3 mouse cellular contexts compared by ENCODE assay signal in the genomic region with DNA sequence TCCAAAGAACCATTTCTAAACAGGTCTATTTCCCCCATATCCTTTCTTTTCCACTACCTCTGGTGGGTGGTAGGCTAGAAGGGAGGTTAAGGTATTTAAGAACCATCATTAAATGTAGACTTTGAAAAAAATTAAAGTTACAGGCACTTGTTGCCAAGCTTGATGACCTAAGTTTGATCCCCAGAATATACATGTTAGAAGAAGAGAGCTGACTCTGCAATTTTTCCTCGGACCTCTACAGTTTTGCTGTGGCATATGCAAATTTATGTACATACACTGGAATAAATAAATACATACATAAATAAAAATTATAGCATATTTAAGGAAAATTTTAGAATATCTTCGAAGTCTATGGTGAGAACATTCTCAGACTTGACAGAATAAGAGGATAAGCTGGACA.
TF ChIP-seq lines count a peak whose summit lies in the region.

No protein-coding gene starts in this region.

TF ChIP-seq in CH12.LX, 34 proteins besides CTCF, POLR2A, EP300 and RAD21:
- TF ChIP-seq JUND (conservative IDR thresholded peaks at IDR 0.05; ENCODE audit: low read depth, low read length) (no peak), MEF2A (IDR thresholded peaks at IDR 0.05; ENCODE audit: borderline replicate concordance, low read depth, low read length) (no peak), JUN (IDR thresholded peaks at IDR 0.05; ENCODE audit: insufficient read depth, low read depth, low read length) (no peak), MAFK (IDR thresholded peaks at IDR 0.05; ENCODE audit: insufficient replicate concordance, low read length) (peak; percentile 68; the same call in 1 of the 2 replicates), TBP (conservative IDR thresholded peaks at IDR 0.05; ENCODE audit: low read depth, low read length) (no peak), ZC3H11A (IDR thresholded peaks at IDR 0.05; ENCODE audit: low read depth, low read length) (no peak), PAX5 (IDR thresholded peaks at IDR 0.05; ENCODE audit: low read length) (no peak)
TF ChIP-seq in CH12.LX: peak in this region for 1.

TF ChIP-seq in ES-E14, 5 proteins besides CTCF, POLR2A, EP300 and RAD21:
- TF ChIP-seq ZC3H11A (IDR thresholded peaks at IDR 0.05; ENCODE audit: borderline replicate concordance, low read depth, low read length) (no peak), ZNF384 (IDR thresholded peaks at IDR 0.05; ENCODE audit: low read depth, low read length) (no peak), MAFK (IDR thresholded peaks at IDR 0.05; ENCODE audit: insufficient read depth, low read depth, low read length) (peak; percentile 53; the same call in 1 of the 2 replicates)

TF ChIP-seq in MEL, 35 proteins besides CTCF, POLR2A, EP300 and RAD21:
- TF ChIP-seq TBP (IDR thresholded peaks at IDR 0.05; ENCODE audit: low read depth, low read length), result no peak
- no peak for TF ChIP-seq HCFC1 (IDR thresholded peaks at IDR 0.05; ENCODE audit: low read depth, low read length)
- TF ChIP-seq E2F4 (IDR thresholded peaks at IDR 0.05; ENCODE audit: borderline replicate concordance, low read depth, low read length), result no peak
- no peak for TF ChIP-seq TAL1 (IDR thresholded peaks at IDR 0.05; ENCODE audit: low read length)
- 0 out of 2 replicates have a peak, but pooled peaks have one; percentile 21 for TF ChIP-seq MAFK (IDR thresholded peaks at IDR 0.05; ENCODE audit: borderline replicate concordance, low read depth, low read length)
- TF ChIP-seq ZMIZ1 (IDR thresholded peaks at IDR 0.05; ENCODE audit: low read depth, low read length), result no peak
